In the genomic region with DNA sequence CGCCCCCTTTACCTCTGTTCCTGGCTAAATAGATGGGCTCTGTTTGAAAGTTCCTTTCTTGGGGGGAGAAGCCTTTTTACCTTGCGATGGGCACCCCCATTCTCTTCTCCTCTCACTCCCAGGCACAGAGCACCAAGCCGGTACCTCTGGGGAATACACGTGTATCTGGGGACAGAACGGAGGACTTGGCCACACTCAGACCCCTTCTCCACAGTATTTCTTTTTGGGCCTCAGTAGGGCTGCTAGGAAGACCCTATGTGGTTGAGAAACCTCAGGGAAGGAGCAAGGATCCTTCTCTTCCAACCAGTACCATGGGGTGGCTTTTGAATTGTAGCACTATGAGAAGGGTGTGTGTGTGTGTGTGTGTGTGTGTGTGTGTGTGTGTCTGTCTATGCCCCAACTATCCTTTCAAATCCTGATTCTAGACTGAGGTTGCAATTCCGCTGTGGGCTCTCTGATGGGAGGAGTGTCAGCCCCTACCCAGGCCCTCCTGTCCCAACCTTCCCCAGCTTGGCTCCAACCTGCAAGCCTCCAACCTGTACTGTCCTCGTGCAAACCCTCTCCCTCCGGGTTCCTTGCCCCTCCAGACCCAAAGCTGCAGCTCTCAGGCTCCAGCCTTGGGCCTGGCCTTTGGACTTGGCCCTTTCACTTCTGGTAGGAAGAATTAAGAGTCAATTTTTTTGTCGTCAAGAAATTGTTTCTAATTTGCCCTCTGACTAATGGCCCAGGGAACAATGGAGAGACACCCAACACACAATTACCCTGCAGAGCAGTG, we compare ENCODE assay signal across 8 mouse cellular contexts. TPM values are rescaled to one million over a fixed set of nuclear protein-coding genes. Genes with fewer than 3 reads are reported as not detected.
DNase-seq lines count a peak whose midpoint lies in the region; ATAC-seq and TF ChIP-seq lines count a peak whose summit lies in the region.

No protein-coding gene starts in this region.

- no peaks in the 10 kb centered on the region for H3K36me3 ChIP-seq in heart, embryonic 15.5 days
- no peaks in the 10 kb centered on the region for H3K36me3 ChIP-seq in small intestine, adult 2 months (ENCODE audit: control insufficient read depth, insufficient read depth, low read length)

- H3K9me3 ChIP-seq in heart, embryonic 15.5 days (replicated peaks) = no peaks in the 10 kb centered on the region

- no peak for TF ChIP-seq CTCF in small intestine, adult 2 months (IDR thresholded peaks at IDR 0.05; ENCODE audit: extremely low read depth, insufficient read length, insufficient replicate concordance, low read depth, low read length)

- H3K9ac ChIP-seq in heart, embryonic 15.5 days = peak overlapping the region; percentile 25

- H3K4me1 ChIP-seq in heart, embryonic 15.5 days (replicated peaks) = peaks cover 74% of the 10 kb centered on the region
- H3K4me1 ChIP-seq in small intestine, adult 2 months (ENCODE audit: control insufficient read depth, insufficient read depth, insufficient read length, low read length) = peaks cover 38% of the 10 kb centered on the region

- peak overlapping the region; percentile 91 for H3K27ac ChIP-seq in heart, embryonic 15.5 days
- H3K27ac ChIP-seq in small intestine, adult 2 months (ENCODE audit: insufficient read depth, low read depth, low read length) = peak overlapping the region; percentile 83

- DNase-seq in right cerebral cortex, postnatal 10 days (ENCODE audit: low spot score in 2 of 2) = peak; percentile 25 to 32
- DNase-seq in right cerebral cortex, adult 2 months (ENCODE audit: low spot score in 2 of 2) = no peak
- peak; percentile 56 for DNase-seq in kidney, postnatal 10 days
- no peak for DNase-seq in frontal cortex, adult 2 months (ENCODE audit: extremely low spot score in 1 of 2, low spot score in 1 of 2)
- no peak for DNase-seq in testis, postnatal 14 days (ENCODE audit: low spot score)
- no peak for DNase-seq in right cerebral cortex, postnatal 25 days

- peak overlapping the region; percentile 66 for H3K4me2 ChIP-seq in heart, embryonic 15.5 days

- H3K4me3 ChIP-seq in heart, embryonic 15.5 days = peak overlapping the region; percentile 6; the same call in 1 of the 2 replicates
- no peak overlapping the region for H3K4me3 ChIP-seq in small intestine, adult 2 months (ENCODE audit: low read depth, low read length)

- TF ChIP-seq POLR2A in small intestine, adult 2 months (IDR thresholded peaks at IDR 0.05; ENCODE audit: low read depth, low read length) = no peak

- ATAC-seq in heart, embryonic 15.5 days (replicated peaks; ENCODE audit: insufficient number of reproducible peaks, insufficient read depth, low FRiP score, low read depth) = no peak

- 61% methylated on average over 9 of the region's 9 CpGs for WGBS in heart, embryonic 15.5 days
- 56% methylated on average over 9 of the region's 9 CpGs for WGBS in small intestine, adult 2 months

- H3K27me3 ChIP-seq in heart, embryonic 15.5 days = no peaks in the 10 kb centered on the region
- no peaks in the 10 kb centered on the region for H3K27me3 ChIP-seq in small intestine, adult 2 months (ENCODE audit: control insufficient read depth, insufficient read depth, low read length)

RNA-seq across cellular contexts. Expression of gene Bahcc1, which starts 4.4 kb away (rescaled TPM):
- 4.2 and 5.7 TPM in 2 replicates for polyA plus RNA-seq in heart, embryonic 15.5 days (2015; fragmentation: Nextera tagmentation; extraction: Ambion mirVana)
- polyA plus RNA-seq in small intestine, adult 2 months (2012; rRNA removed) = 7.0 and 15.4 TPM in 2 replicates
- 16.9 and 17.2 TPM in 2 replicates for polyA plus RNA-seq in frontal cortex, adult 2 months (2012; rRNA removed)

Comparison
In these comparisons a context has a peak if more than half of its experiments do, and no peak if none do; other contexts are left out.
1. DNase-seq: peak in right cerebral cortex, postnatal 10 days (2 of 2) and kidney, postnatal 10 days (single experiment); none in right cerebral cortex, adult 2 months (0 of 2), frontal cortex, adult 2 months (0 of 2), testis, postnatal 14 days (single experiment) and right cerebral cortex, postnatal 25 days (single experiment).